Mouse (Mus musculus) liver, embryonic 14.5 days (tissue): ENCODE data around the gene Zfp568. TPM values are rescaled to one million over a fixed set of nuclear protein-coding genes. Genes with fewer than 3 reads are reported as not detected.

Experiments used
- ATAC-seq: fragments of 200-750 bp; cut with Nextera tagmentation; 2 replicates; pipeline ENCODE4 v1.8.0; 2017; ENCODE audit warnings: moderate number of reproducible peaks, mild to moderate bottlenecking, moderate library complexity; ENCODE audit not compliant: insufficient read depth
- DNase-seq, 3 experiments: peaks; one replicate each; pipeline ENCODE4 v3.0.0-alpha.2; 2012 to 2013; ENCODE audit warnings: low read depth in 3 of 3, low spot score in 3 of 3
- H3K27ac ChIP-seq: fragments of 300-500 bp; sonication (generic); 2 replicates; pipeline ENCODE4 v1.5.1; 2014; ENCODE audit warnings: moderate library complexity, mild to moderate bottlenecking, control low read depth, inconsistent platforms
- H3K27me3 ChIP-seq: fragments of 300-500 bp; sonication (generic); 2 replicates; pipeline ENCODE4 v1.6.1; 2014; ENCODE audit warnings: mild to moderate bottlenecking, low read length, moderate library complexity; ENCODE audit not compliant: control insufficient read depth, insufficient read depth
- H3K36me3 ChIP-seq: fragments of 300-500 bp; sonication (generic); replicated peaks from 2 replicates; pipeline ENCODE4 v1.6.1; 2014; ENCODE audit warnings: low read depth; ENCODE audit not compliant: control insufficient read depth, insufficient read depth
- H3K4me1 ChIP-seq, 2 experiments: fragments of 200-500 bp in 1 of 2; fragments of 300-500 bp in 1 of 2; sonication (generic) in 1 of 2; replicated peaks; 2 replicates each; pipeline ENCODE4 v1.6.1; 2012 to 2014; ENCODE audit warnings: antibody characterized with exemption in 1 of 2, inconsistent platforms in 1 of 2, low read length in 1 of 2; ENCODE audit not compliant: control insufficient read depth in 2 of 2, insufficient read depth in 2 of 2
- H3K4me2 ChIP-seq: fragments of 300-500 bp; sonication (generic); 2 replicates; pipeline ENCODE4 v1.6.1; 2014; ENCODE audit warnings: low read depth, mild to moderate bottlenecking, control low read depth, moderate library complexity
- H3K4me3 ChIP-seq, 2 experiments: fragments of 200-500 bp in 1 of 2; fragments of 300-500 bp in 1 of 2; sonication (generic) in 1 of 2; 2 replicates each; pipeline ENCODE4 v1.5.1; 2012 to 2014; ENCODE audit warnings: low read depth in 2 of 2, low read length in 2 of 2, mild to moderate bottlenecking in 2 of 2, control low read depth in 1 of 2, inconsistent platforms in 1 of 2, moderate library complexity in 1 of 2; ENCODE audit not compliant: insufficient read depth in 1 of 2
- H3K9ac ChIP-seq: fragments of 300-500 bp; sonication (generic); replicated peaks from 2 replicates; pipeline ENCODE4 v1.6.1; 2014; ENCODE audit warnings: mild to moderate bottlenecking, control low read depth, moderate library complexity
- H3K9me3 ChIP-seq: fragments of 300-500 bp; sonication (generic); 2 replicates; pipeline ENCODE4 v1.6.1; 2016; ENCODE audit warnings: low read length, mixed read lengths; ENCODE audit not compliant: control insufficient read depth
- CTCF ChIP-seq: IDR thresholded peaks from 2 replicates; pipeline ENCODE4 v1.5.1; 2016; ENCODE audit warnings: antibody characterized with exemption, low read depth, control low read depth
- EP300 ChIP-seq: IDR thresholded peaks from 2 replicates; pipeline ENCODE4 v1.6.1; 2016; ENCODE audit warnings: antibody characterized with exemption, low read depth
- WGBS: fragments of 180-500 bp; shearing (Covaris S2); extraction: QIAGEN DNeasy Blood & Tissue Kit; methylation state at CpG from one replicate; pipeline ENCODE4 v1.1.7; 2014; ENCODE audit not compliant: insufficient replicate concordance; 5-methylcytosine and 5-hydroxymethylcytosine counted together
- polyA plus RNA-seq, 2 experiments: library from polyadenylated mRNA; depleted of rRNA in 1 of 2; stranded (reverse) in 1 of 2; unstranded in 1 of 2; fragments of >200 nt; fragmentation: Nextera tagmentation in 1 of 2; extraction: Ambion mirVana in 1 of 2; gene quantifications; 2 replicates each; pipeline versions ENCODE4 v1.2.1 to v1.2.3; 2012 to 2014

Zfp568 gene
- polyA plus RNA-seq, 2 experiments = 6.1 to 7.0 TPM

DNA sequence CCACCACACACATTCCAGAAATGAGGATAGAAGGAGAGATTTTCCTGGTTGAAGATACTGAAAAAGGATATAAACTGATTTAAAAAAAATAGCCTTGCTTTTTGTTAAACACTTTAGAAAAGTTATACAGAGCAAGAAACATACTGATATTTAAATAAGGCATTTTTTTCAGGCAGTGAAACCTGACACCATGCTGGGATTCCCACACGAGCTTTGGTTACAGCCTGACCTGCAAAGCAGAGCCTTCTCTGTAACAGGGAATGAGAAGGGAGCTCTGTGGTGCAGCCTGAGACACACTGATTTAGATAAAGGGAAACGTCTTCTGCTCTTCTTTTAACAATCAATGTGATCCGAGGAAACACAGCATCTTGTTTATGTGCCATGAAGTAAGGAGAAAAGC is 69.8 kb downstream of the Zfp568 start:
- Histone ChIP-seq H3K4me1 (peaks cover 8% of the 10 kb centered on the region in 2 experiments), H3K4me2 (no peak overlapping the region), H3K27me3 (no peaks in the 10 kb centered on the region), H3K9me3 (no peaks in the 10 kb centered on the region), H3K36me3 (no peaks in the 10 kb centered on the region; the same call in 1 of the 2 replicates), H3K27ac (no peak overlapping the region), H3K4me3 (no peak overlapping the region), H3K9ac (no peak overlapping the region)
- TF ChIP-seq CTCF (no peak), EP300 (no peak)
- no peak for DNase-seq
- WGBS = 10% methylated on average over 3 of the region's 3 CpGs
- ATAC-seq = no peak

DNA sequence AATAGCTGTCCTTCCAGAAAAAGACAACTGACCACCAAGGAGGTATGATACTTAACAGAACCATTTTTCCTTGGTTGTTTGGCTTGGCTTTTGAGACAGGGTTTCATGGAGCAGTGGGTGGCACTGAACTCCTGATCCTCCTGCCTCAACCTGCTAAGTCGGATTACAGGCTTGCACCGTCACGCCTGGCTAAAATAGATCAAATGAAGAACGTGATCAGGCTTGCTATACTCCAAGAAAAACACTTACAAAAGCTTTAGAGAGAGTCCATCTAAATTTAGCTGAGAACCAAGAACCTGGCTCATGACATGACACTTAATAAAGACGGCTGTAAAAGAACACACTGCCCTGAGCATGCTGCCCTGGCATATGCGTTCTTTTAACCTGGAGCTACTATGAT is 76.6 kb downstream of the Zfp568 start:
- no peaks in the 10 kb centered on the region for H3K9me3 ChIP-seq
- no peaks in the 10 kb centered on the region for H3K27me3 ChIP-seq
- DNase-seq = no peak
- no peak overlapping the region for H3K9ac ChIP-seq
- H3K27ac ChIP-seq = no peak overlapping the region
- TF ChIP-seq CTCF (no peak), EP300 (no peak)
- no peak overlapping the region for H3K4me2 ChIP-seq
- no peaks in the 10 kb centered on the region for H3K4me1 ChIP-seq
- 83% methylated on average over 6 of the region's 6 CpGs for WGBS
- H3K4me3 ChIP-seq = no peak overlapping the region
- ATAC-seq = no peak
- no peaks in the 10 kb centered on the region; the same call in 1 of the 2 replicates for H3K36me3 ChIP-seq

DNA sequence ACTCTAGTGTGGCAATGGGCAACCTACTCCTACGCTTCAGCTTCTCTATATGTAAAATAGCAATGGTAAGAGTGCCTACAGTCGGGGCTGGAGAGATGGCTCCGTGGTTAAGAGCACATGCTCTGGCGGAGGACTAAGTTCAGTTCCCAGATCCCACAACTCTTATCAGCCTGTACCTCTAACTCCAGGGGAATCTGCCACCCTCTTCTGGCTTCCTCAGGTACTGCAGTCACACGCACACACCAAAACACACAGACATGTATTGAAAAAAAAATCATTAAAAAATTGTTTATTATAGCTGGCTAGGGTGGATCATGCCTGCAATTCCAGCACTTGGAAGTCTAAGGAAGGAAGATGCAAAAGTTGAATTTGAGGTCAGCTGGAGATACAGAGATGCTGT is 78.7 kb downstream of the Zfp568 start:
- no peak overlapping the region for H3K4me2 ChIP-seq
- ATAC-seq = no peak
- 69% methylated on average over 5 of the region's 5 CpGs for WGBS
- no peaks in the 10 kb centered on the region for H3K36me3 ChIP-seq
- H3K27me3 ChIP-seq = no peaks in the 10 kb centered on the region
- TF ChIP-seq CTCF = peak; percentile 67
- no peak for TF ChIP-seq EP300
- H3K4me3 ChIP-seq = no peak overlapping the region
- no peaks in the 10 kb centered on the region for H3K9me3 ChIP-seq
- peak in 2 of 3 experiments; percentile 2 to 9 for DNase-seq
- no peaks in the 10 kb centered on the region for H3K4me1 ChIP-seq
- no peak overlapping the region for H3K9ac ChIP-seq
- H3K27ac ChIP-seq = no peak overlapping the region

DNA sequence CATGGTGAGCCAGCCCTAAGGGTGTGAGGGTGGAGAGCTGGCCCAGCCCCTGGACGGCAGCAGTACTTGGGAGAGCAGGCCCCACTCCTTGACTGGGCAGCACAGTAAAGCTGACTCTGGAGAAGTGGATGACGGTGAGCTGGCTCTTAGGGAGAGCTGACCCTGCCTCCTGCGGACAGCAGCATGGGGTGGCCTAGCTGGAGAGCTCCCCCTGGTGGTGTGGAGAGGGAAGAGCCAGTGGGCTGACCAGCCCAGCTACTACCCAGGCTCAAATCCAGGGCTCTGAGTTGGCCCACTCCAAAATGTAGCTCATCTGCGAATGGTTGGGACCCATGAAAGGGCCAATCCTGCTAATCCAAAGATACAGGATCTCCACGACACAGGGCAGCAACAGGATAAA is 80.9 kb downstream of the Zfp568 start:
- Histone ChIP-seq H3K27ac (no peak overlapping the region), H3K4me2 (no peak overlapping the region), H3K4me1 (no peaks in the 10 kb centered on the region), H3K9me3 (no peaks in the 10 kb centered on the region), H3K4me3 (no peak overlapping the region), H3K36me3 (no peaks in the 10 kb centered on the region), H3K27me3 (no peaks in the 10 kb centered on the region), H3K9ac (no peak overlapping the region)
- DNase-seq (no peak), ATAC-seq (no peak)
- TF ChIP-seq EP300 (no peak), CTCF (peak; percentile 53)
- 74% methylated on average over 5 of the region's 5 CpGs for WGBS

- 0% methylated on average over 50 of the region's 50 CpGs for WGBS
- H3K27ac ChIP-seq = no peak within 1 kb of the TSS
- H3K9me3 ChIP-seq = no peaks in the 10 kb centered on the region
- H3K4me1 ChIP-seq = peaks cover 0 to 5% of the 10 kb centered on the region in 2 experiments; a peak in 3 of 4 replicates
- no peaks in the 10 kb centered on the region for H3K36me3 ChIP-seq
- peak within 1 kb of the TSS; percentile 61 to 80 for H3K4me3 ChIP-seq
- ATAC-seq (peak; percentile 94), DNase-seq (peak; percentile 65 to 73 (median 68))
- peak within 1 kb of the TSS; percentile 83 for H3K4me2 ChIP-seq
- peak within 1 kb of the TSS; percentile 73 for H3K9ac ChIP-seq
- no peaks in the 10 kb centered on the region for H3K27me3 ChIP-seq
- no peak for TF ChIP-seq EP300
- TF ChIP-seq CTCF = no peak
These were observed 88.6 kb downstream of the Zfp568 start, which contains the start of gene Zfp82 for GRCm38 (mm10) chr7:30072146-30073028. Gene Zfp82 (minus strand): TSS chr7:30072900.

Other genes starting within 250 kb of the Zfp568 start
- 2.2 and 2.8 TPM in 2 replicates for gene Zfp84, start 215.4 kb upstream of the Zfp568 start, polyA plus RNA-seq (2012; rRNA removed)
- 3.1 and 4.1 TPM in 2 replicates for gene Zfp84, start 215.4 kb upstream of the Zfp568 start, polyA plus RNA-seq (2014; fragmentation: Nextera tagmentation; extraction: Ambion mirVana)
- 0.32 and 0.45 TPM in 2 replicates for gene Zfp30, start 200.0 kb upstream of the Zfp568 start, polyA plus RNA-seq (2012; rRNA removed)
- 0.32 and 0.61 TPM in 2 replicates for gene Zfp30, start 200.0 kb upstream of the Zfp568 start, polyA plus RNA-seq (2014; fragmentation: Nextera tagmentation; extraction: Ambion mirVana)
- gene Zfp790, start 167.8 kb upstream of the Zfp568 start, polyA plus RNA-seq (2012; rRNA removed) = 1.0 and 1.7 TPM in 2 replicates
- 3.4 and 4.1 TPM in 2 replicates for gene Zfp790, start 167.8 kb upstream of the Zfp568 start, polyA plus RNA-seq (2014; fragmentation: Nextera tagmentation; extraction: Ambion mirVana)
- 0.17 and 0.41 TPM in 2 replicates for gene Zfp940, start 130.3 kb upstream of the Zfp568 start, polyA plus RNA-seq (2012; rRNA removed)
- 0.61 and 1.0 TPM in 2 replicates for gene Zfp940, start 130.3 kb upstream of the Zfp568 start, polyA plus RNA-seq (2014; fragmentation: Nextera tagmentation; extraction: Ambion mirVana)
- 0.69 and 0.92 TPM in 2 replicates for gene Zfp420, start 124.0 kb upstream of the Zfp568 start, polyA plus RNA-seq (2012; rRNA removed)
- 0.66 and 1.0 TPM in 2 replicates for gene Zfp420, start 124.0 kb upstream of the Zfp568 start, polyA plus RNA-seq (2014; fragmentation: Nextera tagmentation; extraction: Ambion mirVana)
- 1.0 and 1.2 TPM in 2 replicates for gene Zfp27, start 77.4 kb upstream of the Zfp568 start, polyA plus RNA-seq (2012; rRNA removed)
- 1.7 TPM in 2 replicates for gene Zfp27, start 77.4 kb upstream of the Zfp568 start, polyA plus RNA-seq (2014; fragmentation: Nextera tagmentation; extraction: Ambion mirVana)
- gene Zfp383, start 75.7 kb upstream of the Zfp568 start, polyA plus RNA-seq (2012; rRNA removed) = 0.51 and 0.69 TPM in 2 replicates
- gene Zfp383, start 75.7 kb upstream of the Zfp568 start, polyA plus RNA-seq (2014; fragmentation: Nextera tagmentation; extraction: Ambion mirVana) = 0.35 and 0.42 TPM in 2 replicates
- 1.5 and 1.7 TPM in 2 replicates for gene Zfp74, start 29.9 kb upstream of the Zfp568 start, polyA plus RNA-seq (2012; rRNA removed)
- 0.85 and 1.8 TPM in 2 replicates for gene Zfp74, start 29.9 kb upstream of the Zfp568 start, polyA plus RNA-seq (2014; fragmentation: Nextera tagmentation; extraction: Ambion mirVana)
- 0.24 and 0.38 TPM in 2 replicates for gene Zfp14, start 67.4 kb downstream of the Zfp568 start, polyA plus RNA-seq (2012; rRNA removed)
- 0.21 and 0.27 TPM in 2 replicates for gene Zfp14, start 67.4 kb downstream of the Zfp568 start, polyA plus RNA-seq (2014; fragmentation: Nextera tagmentation; extraction: Ambion mirVana)
- gene Zfp82, start 88.9 kb downstream of the Zfp568 start, polyA plus RNA-seq (2012; rRNA removed) = 0.22 and 0.50 TPM in 2 replicates
- gene Zfp82, start 88.9 kb downstream of the Zfp568 start, polyA plus RNA-seq (2014; fragmentation: Nextera tagmentation; extraction: Ambion mirVana) = 1.2 and 1.8 TPM in 2 replicates
- 0.13 TPM in 1 of 2 replicates, not detected in the other for gene Gm26920, start 106.5 kb downstream of the Zfp568 start, polyA plus RNA-seq (2012; rRNA removed)
- gene Gm26920, start 106.5 kb downstream of the Zfp568 start, polyA plus RNA-seq (2014; fragmentation: Nextera tagmentation; extraction: Ambion mirVana) = 0.23 TPM in 1 of 2 replicates, not detected in the other
- 0.54 and 1.8 TPM in 2 replicates for gene Zfp566, start 106.6 kb downstream of the Zfp568 start, polyA plus RNA-seq (2012; rRNA removed)
- gene Zfp566, start 106.6 kb downstream of the Zfp568 start, polyA plus RNA-seq (2014; fragmentation: Nextera tagmentation; extraction: Ambion mirVana) = 1.3 and 1.5 TPM in 2 replicates
- gene Zfp260, start 110.8 kb downstream of the Zfp568 start, polyA plus RNA-seq (2012; rRNA removed) = 3.7 and 4.8 TPM in 2 replicates
- 11.9 and 12.6 TPM in 2 replicates for gene Zfp260, start 110.8 kb downstream of the Zfp568 start, polyA plus RNA-seq (2014; fragmentation: Nextera tagmentation; extraction: Ambion mirVana)
- 0.26 and 0.66 TPM in 2 replicates for gene Zfp382, start 138.0 kb downstream of the Zfp568 start, polyA plus RNA-seq (2012; rRNA removed)
- 0.32 and 1.5 TPM in 2 replicates for gene Zfp382, start 138.0 kb downstream of the Zfp568 start, polyA plus RNA-seq (2014; fragmentation: Nextera tagmentation; extraction: Ambion mirVana)
- 13.5 and 20.8 TPM in 2 replicates for gene Zfp146, start 185.8 kb downstream of the Zfp568 start, polyA plus RNA-seq (2012; rRNA removed)
- 4.2 and 4.4 TPM in 2 replicates for gene Zfp146, start 185.8 kb downstream of the Zfp568 start, polyA plus RNA-seq (2014; fragmentation: Nextera tagmentation; extraction: Ambion mirVana)
- gene Cox7a1, start 200.2 kb downstream of the Zfp568 start, polyA plus RNA-seq (2012; rRNA removed) = 3.5 TPM in 2 replicates
- 5.5 and 7.0 TPM in 2 replicates for gene Cox7a1, start 200.2 kb downstream of the Zfp568 start, polyA plus RNA-seq (2014; fragmentation: Nextera tagmentation; extraction: Ambion mirVana)
- 122 and 167 TPM in 2 replicates for gene Capns1, start 214.9 kb downstream of the Zfp568 start, polyA plus RNA-seq (2012; rRNA removed)
- gene Capns1, start 214.9 kb downstream of the Zfp568 start, polyA plus RNA-seq (2014; fragmentation: Nextera tagmentation; extraction: Ambion mirVana) = 29.3 and 31.2 TPM in 2 replicates
- gene Polr2i, start 248.0 kb downstream of the Zfp568 start, polyA plus RNA-seq (2012; rRNA removed) = 71.8 and 72.4 TPM in 2 replicates
- gene Polr2i, start 248.0 kb downstream of the Zfp568 start, polyA plus RNA-seq (2014; fragmentation: Nextera tagmentation; extraction: Ambion mirVana) = 59.2 and 61.1 TPM in 2 replicates
- 13.1 and 24.4 TPM in 2 replicates for gene Tbcb, start 248.3 kb downstream of the Zfp568 start, polyA plus RNA-seq (2012; rRNA removed)
- 44.8 and 47.1 TPM in 2 replicates for gene Tbcb, start 248.3 kb downstream of the Zfp568 start, polyA plus RNA-seq (2014; fragmentation: Nextera tagmentation; extraction: Ambion mirVana)